Mouse (Mus musculus): ENCODE results near the gene Yy1. TPM values are rescaled to one million over a fixed set of nuclear protein-coding genes. Genes with fewer than 3 reads are reported as not detected.

Yy1 gene
- total and polyA plus RNA-seq, 3 experiments = 34.9 to 62.4 (median 52.1) TPM

- H3K9me3 ChIP-seq (replicated peaks; ENCODE audit: insufficient read depth, low read length) = no peaks in the 10 kb centered on the region
- H3K4me3 ChIP-seq (ENCODE audit: control insufficient read depth in 1 of 2, insufficient read depth in 1 of 2, low read depth in 2 of 2, low read length in 2 of 2) = no peak overlapping the region
- H3K36me3 ChIP-seq (ENCODE audit: control insufficient read depth in 1 of 2, insufficient read depth in 2 of 2, low read length in 2 of 2) = no peaks in the 10 kb centered on the region
- no peak for TF ChIP-seq MEF2A (IDR thresholded peaks at IDR 0.05; ENCODE audit: extremely low read depth, insufficient replicate concordance, low read depth, low read length, poor library complexity, severe bottlenecking)
- no peak for TF ChIP-seq POLR2AphosphoS2 (IDR thresholded peaks at IDR 0.05; ENCODE audit: low read length)
- no peak for TF ChIP-seq POLR2AphosphoS5 (IDR thresholded peaks at IDR 0.05; ENCODE audit: borderline replicate concordance, low read depth, low read length)
- no peak for TF ChIP-seq SIN3A (IDR thresholded peaks at IDR 0.05; ENCODE audit: low read length)
- no peak overlapping the region for H3K27ac ChIP-seq (ENCODE audit: control insufficient read depth, low read depth, low read length)
- no peaks in the 10 kb centered on the region for H3K79me2 ChIP-seq (ENCODE audit: control insufficient read depth, insufficient read depth, low read length, poor library complexity)
- H3K9ac ChIP-seq (ENCODE audit: control insufficient read depth, low read depth, low read length, poor library complexity, severe bottlenecking) = no peak overlapping the region
- H3K4me1 ChIP-seq (ENCODE audit: control insufficient read depth in 1 of 2, insufficient read depth in 2 of 2, low read length in 2 of 2) = no peaks in the 10 kb centered on the region
- no peaks in the 10 kb centered on the region for H3K27me3 ChIP-seq (ENCODE audit: control insufficient read depth in 1 of 2, insufficient read depth in 2 of 2, low read length in 2 of 2)
- DNase-seq (ENCODE audit: low read depth, low spot score) = no peak
Measured at GRCm38 (mm10) chr12:108849488-108850022, 56.8 kb downstream of the Yy1 start.

- Histone ChIP-seq H3K9me3 (replicated peaks; ENCODE audit: insufficient read depth, low read length) (no peaks in the 10 kb centered on the region), H3K27me3 (ENCODE audit: control insufficient read depth in 1 of 2, insufficient read depth in 2 of 2, low read length in 2 of 2) (no peaks in the 10 kb centered on the region), H3K4me3 (ENCODE audit: control insufficient read depth in 1 of 2, insufficient read depth in 1 of 2, low read depth in 2 of 2, low read length in 2 of 2) (no peak overlapping the region), H3K79me2 (ENCODE audit: control insufficient read depth, insufficient read depth, low read length, poor library complexity) (no peaks in the 10 kb centered on the region), H3K4me1 (ENCODE audit: control insufficient read depth in 1 of 2, insufficient read depth in 2 of 2, low read length in 2 of 2) (no peaks in the 10 kb centered on the region), H3K9ac (ENCODE audit: control insufficient read depth, low read depth, low read length, poor library complexity, severe bottlenecking) (no peak overlapping the region), H3K36me3 (ENCODE audit: control insufficient read depth in 1 of 2, insufficient read depth in 2 of 2, low read length in 2 of 2) (no peaks in the 10 kb centered on the region), H3K27ac (ENCODE audit: control insufficient read depth, low read depth, low read length) (no peak overlapping the region)
- no peak for TF ChIP-seq ZNF384 (IDR thresholded peaks at IDR 0.05; ENCODE audit: low read depth, low read length)
- DNase-seq (ENCODE audit: low read depth, low spot score) = no peak
Measured at GRCm38 (mm10) chr12:108850129-108850528, 57.4 kb downstream of the Yy1 start.

- Histone ChIP-seq H3K4me1 (ENCODE audit: control insufficient read depth in 1 of 2, insufficient read depth in 2 of 2, low read length in 2 of 2) (no peaks in the 10 kb centered on the region), H3K36me3 (ENCODE audit: control insufficient read depth in 1 of 2, insufficient read depth in 2 of 2, low read length in 2 of 2) (no peaks in the 10 kb centered on the region), H3K9ac (ENCODE audit: control insufficient read depth, low read depth, low read length, poor library complexity, severe bottlenecking) (no peak overlapping the region), H3K27ac (ENCODE audit: control insufficient read depth, low read depth, low read length) (no peak overlapping the region), H3K9me3 (replicated peaks; ENCODE audit: insufficient read depth, low read length) (no peaks in the 10 kb centered on the region), H3K4me3 (ENCODE audit: control insufficient read depth in 1 of 2, insufficient read depth in 1 of 2, low read depth in 2 of 2, low read length in 2 of 2) (no peak overlapping the region), H3K27me3 (ENCODE audit: control insufficient read depth in 1 of 2, insufficient read depth in 2 of 2, low read length in 2 of 2) (no peaks in the 10 kb centered on the region), H3K79me2 (ENCODE audit: control insufficient read depth, insufficient read depth, low read length, poor library complexity) (no peaks in the 10 kb centered on the region)
- TF ChIP-seq EP300 (IDR thresholded peaks at IDR 0.05; ENCODE audit: low read depth in 1 of 2, low read length in 2 of 2) (no peak), GATA1 (IDR thresholded peaks at IDR 0.05; ENCODE audit: low read depth, low read length) (no peak), MAFK (IDR thresholded peaks at IDR 0.05; ENCODE audit: borderline replicate concordance, low read depth, low read length) (no peak), POLR2AphosphoS5 (IDR thresholded peaks at IDR 0.05; ENCODE audit: borderline replicate concordance, low read depth, low read length) (no peak), SIN3A (IDR thresholded peaks at IDR 0.05; ENCODE audit: low read length) (no peak), POLR2A (IDR thresholded peaks at IDR 0.05; ENCODE audit: control insufficient read depth in 1 of 2, insufficient read depth in 1 of 2, low read depth in 1 of 2, low read length in 2 of 2, poor library complexity in 1 of 2) (no peak), MXI1 (IDR thresholded peaks at IDR 0.05; ENCODE audit: low read depth, low read length) (no peak), CHD1 (IDR thresholded peaks at IDR 0.05; ENCODE audit: low read depth, low read length) (no peak), NELFE (IDR thresholded peaks at IDR 0.05; ENCODE audit: low read depth, low read length) (no peak), ETS1 (IDR thresholded peaks at IDR 0.05; ENCODE audit: low read depth, low read length) (no peak), BHLHE40 (IDR thresholded peaks at IDR 0.05; ENCODE audit: borderline replicate concordance, low read depth, low read length) (no peak), MYC (IDR thresholded peaks at IDR 0.05; ENCODE audit: low read depth, low read length) (no peak), MEF2A (IDR thresholded peaks at IDR 0.05; ENCODE audit: extremely low read depth, insufficient replicate concordance, low read depth, low read length, poor library complexity, severe bottlenecking) (no peak), CTCF (IDR thresholded peaks at IDR 0.05 in 2 of 3, conservative IDR thresholded peaks at IDR 0.05 in 1 of 3; ENCODE audit: control insufficient read depth in 1 of 3, insufficient read depth in 1 of 3, low read depth in 2 of 3, low read length in 3 of 3, poor library complexity in 1 of 3, severe bottlenecking in 1 of 3) (no peak), E2F4 (IDR thresholded peaks at IDR 0.05; ENCODE audit: borderline replicate concordance, low read depth, low read length) (no peak)
- no peak for DNase-seq (ENCODE audit: low read depth, low spot score)
Measured at GRCm38 (mm10) chr12:108850886-108851285, 58.1 kb downstream of the Yy1 start.
